Mouse (Mus musculus): ENCODE data around the gene Asphd2. TPM values are rescaled to one million over a fixed set of nuclear protein-coding genes. Genes with fewer than 3 reads are reported as not detected.

The Asphd2 gene
- polyA plus RNA-seq, 1 experiment, result 0.84 TPM

DNA sequence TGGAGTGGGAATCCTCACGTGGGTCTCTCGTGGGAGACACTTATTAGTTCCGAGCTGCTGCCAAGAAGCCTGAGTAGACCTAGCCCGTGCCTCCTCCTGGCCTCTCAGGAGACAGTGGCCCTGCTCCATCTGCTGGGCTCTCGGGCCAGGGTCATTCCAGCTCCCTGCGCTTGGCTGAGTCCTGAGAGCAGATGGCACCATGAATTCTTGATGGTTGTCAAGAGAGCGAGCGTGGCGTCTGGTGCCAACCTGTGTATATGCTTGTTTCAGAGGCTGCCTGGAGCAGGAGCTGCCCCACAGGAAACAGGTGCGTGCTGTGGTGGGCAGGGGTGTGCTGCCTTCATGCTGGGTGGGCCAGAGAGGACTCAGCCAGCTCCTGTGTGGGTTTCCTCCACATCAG is 26.0 kb downstream of the Asphd2 start:
- TF ChIP-seq POLR2A (IDR thresholded peaks at IDR 0.05; ENCODE audit: control insufficient read depth, low read depth, low read length), result no peak
- no peak for TF ChIP-seq CTCF (IDR thresholded peaks at IDR 0.05; ENCODE audit: control insufficient read depth, insufficient read depth, insufficient replicate concordance, low read depth, low read length)

DNA sequence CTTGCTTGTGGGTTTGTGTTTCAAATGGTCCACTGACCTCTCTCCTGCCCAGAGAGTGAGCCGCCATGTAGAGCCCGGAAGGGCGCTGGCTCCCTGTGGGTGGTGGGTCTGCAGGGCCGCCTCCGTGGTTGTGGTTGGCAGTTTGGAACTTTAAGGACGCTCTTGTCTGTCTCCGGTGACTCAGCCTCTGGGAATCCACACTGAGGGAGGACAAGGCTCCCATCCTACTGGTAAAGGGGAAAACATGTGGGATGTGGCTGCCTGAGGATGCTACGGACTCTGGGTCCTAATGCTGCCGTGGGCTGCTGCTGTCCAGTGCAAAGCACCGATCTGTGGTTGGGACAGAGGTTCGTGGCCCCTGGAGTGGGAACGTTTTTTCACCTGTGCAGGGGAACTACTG is 26.7 kb downstream of the Asphd2 start:
- TF ChIP-seq POLR2A (IDR thresholded peaks at IDR 0.05; ENCODE audit: control insufficient read depth, low read depth, low read length), result no peak
- no peak for TF ChIP-seq CTCF (IDR thresholded peaks at IDR 0.05; ENCODE audit: control insufficient read depth, insufficient read depth, insufficient replicate concordance, low read depth, low read length)
- Histone ChIP-seq H3K4me3 (ENCODE audit: control insufficient read depth, low read depth, low read length) (no peak overlapping the region), H3K36me3 (ENCODE audit: control insufficient read depth, insufficient read depth, low read length) (no peaks in the 10 kb centered on the region), H3K4me1 (ENCODE audit: control insufficient read depth, insufficient read depth, low read length) (peaks cover 2% of the 10 kb centered on the region; the same call in 1 of the 2 replicates), H3K27me3 (ENCODE audit: control insufficient read depth, insufficient read depth, low read length) (no peaks in the 10 kb centered on the region), H3K27ac (ENCODE audit: control insufficient read depth, insufficient read depth, low read depth, low read length) (no peak overlapping the region)

More for the DNA sequence above, 26.0 kb downstream of the Asphd2 start:
- H3K4me1 ChIP-seq (ENCODE audit: control insufficient read depth, insufficient read depth, low read length), result peaks cover 2% of the 10 kb centered on the region; the same call in 1 of the 2 replicates
- no peaks in the 10 kb centered on the region for H3K27me3 ChIP-seq (ENCODE audit: control insufficient read depth, insufficient read depth, low read length)
- no peaks in the 10 kb centered on the region for H3K36me3 ChIP-seq (ENCODE audit: control insufficient read depth, insufficient read depth, low read length)
- H3K27ac ChIP-seq (ENCODE audit: control insufficient read depth, insufficient read depth, low read depth, low read length), result no peak overlapping the region
- no peak overlapping the region for H3K4me3 ChIP-seq (ENCODE audit: control insufficient read depth, low read depth, low read length)

DNA sequence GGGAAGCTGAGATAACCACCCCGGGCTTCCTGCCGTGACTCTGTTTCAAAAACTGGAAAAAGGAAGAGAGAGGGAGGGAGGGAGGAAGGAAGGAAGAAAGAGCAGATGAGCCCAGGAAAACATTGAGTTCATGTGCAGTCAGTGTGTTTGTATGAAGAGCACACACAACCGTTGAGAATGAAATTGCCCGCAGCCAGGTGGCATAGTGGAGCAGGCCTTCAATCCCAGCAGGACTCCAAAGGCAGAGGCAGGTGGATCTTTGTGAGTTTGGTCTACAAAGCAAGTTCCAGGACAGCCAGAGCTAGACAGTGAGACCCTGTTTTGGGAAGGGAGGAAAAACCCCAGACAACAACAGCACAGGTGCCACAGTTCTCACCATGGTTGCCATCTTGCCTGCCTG is 27.3 kb downstream of the Asphd2 start:
- TF ChIP-seq POLR2A (IDR thresholded peaks at IDR 0.05; ENCODE audit: control insufficient read depth, low read depth, low read length), result no peak
- TF ChIP-seq CTCF (IDR thresholded peaks at IDR 0.05; ENCODE audit: control insufficient read depth, insufficient read depth, insufficient replicate concordance, low read depth, low read length), result no peak
- no peaks in the 10 kb centered on the region for H3K27me3 ChIP-seq (ENCODE audit: control insufficient read depth, insufficient read depth, low read length)
- no peak overlapping the region for H3K4me3 ChIP-seq (ENCODE audit: control insufficient read depth, low read depth, low read length)
- H3K36me3 ChIP-seq (ENCODE audit: control insufficient read depth, insufficient read depth, low read length), result no peaks in the 10 kb centered on the region
- H3K4me1 ChIP-seq (ENCODE audit: control insufficient read depth, insufficient read depth, low read length), result peaks cover 2% of the 10 kb centered on the region; the same call in 1 of the 2 replicates
- H3K27ac ChIP-seq (ENCODE audit: control insufficient read depth, insufficient read depth, low read depth, low read length), result no peak overlapping the region

- Histone ChIP-seq H3K27me3 (ENCODE audit: control insufficient read depth, insufficient read depth, low read length) (no peaks in the 10 kb centered on the region), H3K4me1 (ENCODE audit: control insufficient read depth, insufficient read depth, low read length) (peaks cover 2% of the 10 kb centered on the region; the same call in 1 of the 2 replicates), H3K27ac (ENCODE audit: control insufficient read depth, insufficient read depth, low read depth, low read length) (no peak overlapping the region), H3K36me3 (ENCODE audit: control insufficient read depth, insufficient read depth, low read length) (no peaks in the 10 kb centered on the region), H3K4me3 (ENCODE audit: control insufficient read depth, low read depth, low read length) (no peak overlapping the region)
- TF ChIP-seq CTCF (IDR thresholded peaks at IDR 0.05; ENCODE audit: control insufficient read depth, insufficient read depth, insufficient replicate concordance, low read depth, low read length) (no peak), POLR2A (IDR thresholded peaks at IDR 0.05; ENCODE audit: control insufficient read depth, low read depth, low read length) (no peak)
These were observed 27.8 kb downstream of the Asphd2 start for GRCm38 (mm10) chr5:112366879-112367278.

GRCm38 (mm10) chr5:112364184-112364797 is 30.4 kb downstream of the Asphd2 start:
- TF ChIP-seq POLR2A (IDR thresholded peaks at IDR 0.05; ENCODE audit: control insufficient read depth, low read depth, low read length), result no peak
- no peak for TF ChIP-seq CTCF (IDR thresholded peaks at IDR 0.05; ENCODE audit: control insufficient read depth, insufficient read depth, insufficient replicate concordance, low read depth, low read length)
- no peaks in the 10 kb centered on the region for H3K36me3 ChIP-seq (ENCODE audit: control insufficient read depth, insufficient read depth, low read length)
- H3K4me1 ChIP-seq (ENCODE audit: control insufficient read depth, insufficient read depth, low read length), result no peaks in the 10 kb centered on the region
- H3K27me3 ChIP-seq (ENCODE audit: control insufficient read depth, insufficient read depth, low read length), result no peaks in the 10 kb centered on the region
- H3K4me3 ChIP-seq (ENCODE audit: control insufficient read depth, low read depth, low read length), result no peak overlapping the region
- no peak overlapping the region for H3K27ac ChIP-seq (ENCODE audit: control insufficient read depth, insufficient read depth, low read depth, low read length)

DNA sequence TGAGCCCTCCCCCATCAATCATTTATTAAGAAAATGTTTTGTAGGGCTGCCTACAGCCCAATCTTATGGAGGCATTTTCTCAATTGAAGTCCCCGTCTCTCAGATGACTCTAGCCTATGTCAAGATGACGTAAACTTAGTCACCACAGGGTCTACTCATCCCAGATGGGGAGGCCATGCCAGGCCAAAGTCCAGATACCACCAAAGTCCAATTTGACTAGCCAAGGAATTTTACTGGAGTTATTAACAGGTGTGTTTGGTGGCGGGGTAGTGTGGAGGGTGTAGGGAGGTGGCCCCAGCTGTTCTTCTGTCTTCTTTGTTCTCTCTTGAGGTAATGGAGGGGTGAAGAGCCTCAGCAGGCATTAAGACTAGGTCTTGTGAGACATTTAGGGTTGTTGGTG is 34.6 kb downstream of the Asphd2 start:
- no peak overlapping the region for H3K27ac ChIP-seq (ENCODE audit: control insufficient read depth, insufficient read depth, low read depth, low read length)
- no peaks in the 10 kb centered on the region for H3K27me3 ChIP-seq (ENCODE audit: control insufficient read depth, insufficient read depth, low read length)
- no peak overlapping the region for H3K4me3 ChIP-seq (ENCODE audit: control insufficient read depth, low read depth, low read length)
- no peaks in the 10 kb centered on the region for H3K36me3 ChIP-seq (ENCODE audit: control insufficient read depth, insufficient read depth, low read length)
- no peak for TF ChIP-seq CTCF (IDR thresholded peaks at IDR 0.05; ENCODE audit: control insufficient read depth, insufficient read depth, insufficient replicate concordance, low read depth, low read length)
- no peak for TF ChIP-seq POLR2A (IDR thresholded peaks at IDR 0.05; ENCODE audit: control insufficient read depth, low read depth, low read length)
- peaks cover 9% of the 10 kb centered on the region for H3K4me1 ChIP-seq (ENCODE audit: control insufficient read depth, insufficient read depth, low read length)

DNA sequence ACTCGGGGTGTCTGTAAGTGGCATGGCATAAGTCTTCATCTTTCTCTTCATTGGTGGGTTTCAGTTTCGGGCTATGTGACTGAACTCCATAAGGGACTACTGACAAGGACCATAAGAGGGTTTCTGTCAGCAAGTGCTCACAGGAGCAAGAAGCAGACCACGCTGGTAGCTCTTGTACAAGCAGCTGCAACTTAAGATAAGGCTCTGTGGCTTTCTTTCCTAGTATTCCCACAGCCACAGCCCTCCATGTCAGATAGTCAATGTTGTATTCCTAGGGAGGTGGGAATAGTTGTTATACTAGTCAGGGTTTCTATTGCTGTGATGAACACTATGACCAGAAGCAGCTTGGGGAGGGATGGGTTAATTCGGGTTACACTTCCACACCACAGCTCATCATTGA is 35.1 kb downstream of the Asphd2 start:
- no peak overlapping the region for H3K4me3 ChIP-seq (ENCODE audit: control insufficient read depth, low read depth, low read length)
- no peaks in the 10 kb centered on the region for H3K27me3 ChIP-seq (ENCODE audit: control insufficient read depth, insufficient read depth, low read length)
- no peaks in the 10 kb centered on the region for H3K36me3 ChIP-seq (ENCODE audit: control insufficient read depth, insufficient read depth, low read length)
- peaks cover 9% of the 10 kb centered on the region for H3K4me1 ChIP-seq (ENCODE audit: control insufficient read depth, insufficient read depth, low read length)
- no peak for TF ChIP-seq POLR2A (IDR thresholded peaks at IDR 0.05; ENCODE audit: control insufficient read depth, low read depth, low read length)
- no peak for TF ChIP-seq CTCF (IDR thresholded peaks at IDR 0.05; ENCODE audit: control insufficient read depth, insufficient read depth, insufficient replicate concordance, low read depth, low read length)
- no peak overlapping the region for H3K27ac ChIP-seq (ENCODE audit: control insufficient read depth, insufficient read depth, low read depth, low read length)
